Mouse (Mus musculus): ENCODE results near the gene Slc6a12. TPM values are rescaled to one million over a fixed set of nuclear protein-coding genes. Genes with fewer than 3 reads are reported as not detected.
A peak's percentile ranks its signal among the peaks of the same experiment; 100 is the strongest.
"Not testable (repeated sequence)": the region's sequence is repeated elsewhere in the genome, so short reads cannot be mapped to it uniquely, and the experiment has no call there.

Slc6a12 gene
- polyA plus RNA-seq, 1 experiment from 2014 or later, result 1.3 TPM

DNA sequence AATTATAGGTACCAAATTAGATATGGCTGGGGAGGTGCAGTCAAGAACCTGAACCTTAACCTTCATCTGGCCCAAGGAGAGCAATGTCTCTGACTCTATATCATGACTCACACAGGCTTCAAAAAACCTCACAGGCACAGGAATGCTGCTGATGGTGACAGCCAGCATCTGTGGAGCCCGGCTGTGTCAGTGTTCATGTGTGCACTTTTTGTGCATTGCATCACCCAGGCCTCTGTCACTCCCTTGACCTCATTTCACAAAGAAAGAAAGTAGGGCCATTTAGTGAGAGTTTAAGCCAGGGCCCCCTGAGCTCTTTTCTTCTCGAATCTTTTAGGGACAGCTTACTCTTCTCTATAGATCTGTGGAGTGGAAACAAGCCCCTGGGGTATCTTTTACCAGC, 9.4 kb downstream of the Slc6a12 start:
- Histone ChIP-seq H3K27me3 (no peaks in the 10 kb centered on the region), H3K4me3 (replicated peaks) (no peak overlapping the region), H3K9ac (replicated peaks) (no peak overlapping the region), H3K27ac (no peak overlapping the region), H3K4me1 (replicated peaks) (0 out of 2 replicates have a peak, but pooled peaks cover 6% of the 10 kb centered on the region), H3K9me3 (no peaks in the 10 kb centered on the region), H3K36me3 (no peaks in the 10 kb centered on the region), H3K4me2 (replicated peaks) (no peak overlapping the region)
- 16% methylated on average over 2 of the region's 2 CpGs for WGBS
- no peak for ATAC-seq

DNA sequence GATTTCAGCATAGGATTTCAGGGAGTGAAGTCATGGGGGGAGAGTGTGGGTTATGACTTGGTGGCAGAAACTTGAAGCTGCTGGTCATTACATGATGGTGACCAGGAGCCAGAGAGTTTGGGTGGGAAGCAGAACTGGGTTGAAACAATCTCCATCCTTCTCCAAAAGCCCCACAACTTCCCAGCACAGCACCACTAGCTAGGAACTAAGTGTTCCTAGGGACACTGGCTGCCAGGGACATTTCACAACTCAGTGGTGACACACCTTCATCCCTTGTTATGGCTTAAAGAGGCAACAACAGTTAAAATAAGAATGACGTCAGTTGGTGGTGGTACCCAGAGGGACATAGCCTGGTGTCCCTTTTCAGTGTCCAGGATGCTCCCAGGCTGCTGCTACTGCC, 13.2 kb downstream of the Slc6a12 start:
- Histone ChIP-seq H3K27ac (no peak overlapping the region), H3K4me1 (replicated peaks) (0 out of 2 replicates have a peak, but pooled peaks cover 6% of the 10 kb centered on the region), H3K4me3 (replicated peaks) (no peak overlapping the region), H3K9ac (replicated peaks) (no peak overlapping the region), H3K27me3 (no peaks in the 10 kb centered on the region), H3K4me2 (replicated peaks) (no peak overlapping the region), H3K36me3 (no peaks in the 10 kb centered on the region), H3K9me3 (no peaks in the 10 kb centered on the region)
- ATAC-seq, result no peak
- 90% methylated on average over 1 of the region's 1 CpGs for WGBS

GRCm38 (mm10) chr6:121357232-121357631, 14.4 kb downstream of the Slc6a12 start:
- 77% methylated on average over 6 of the region's 6 CpGs for WGBS
- no peak overlapping the region for H3K4me3 ChIP-seq (replicated peaks)
- H3K36me3 ChIP-seq, result no peaks in the 10 kb centered on the region
- H3K27ac ChIP-seq, result no peak overlapping the region
- H3K4me2 ChIP-seq (replicated peaks), result no peak overlapping the region
- no peak for ATAC-seq
- no peak overlapping the region for H3K9ac ChIP-seq (replicated peaks)
- H3K4me1 ChIP-seq (replicated peaks), result no peaks in the 10 kb centered on the region
- no peaks in the 10 kb centered on the region for H3K9me3 ChIP-seq
- H3K27me3 ChIP-seq, result no peaks in the 10 kb centered on the region

GRCm38 (mm10) chr6:121363061-121363460, 20.2 kb downstream of the Slc6a12 start:
- Histone ChIP-seq H3K27me3 (no peaks in the 10 kb centered on the region), H3K4me2 (replicated peaks) (no peak overlapping the region), H3K9me3 (no peaks in the 10 kb centered on the region), H3K36me3 (no peaks in the 10 kb centered on the region), H3K4me1 (replicated peaks) (no peaks in the 10 kb centered on the region), H3K27ac (no peak overlapping the region), H3K9ac (replicated peaks) (no peak overlapping the region), H3K4me3 (replicated peaks) (no peak overlapping the region)
- no peak for ATAC-seq
- 86% methylated on average over 6 of the region's 6 CpGs for WGBS

DNA sequence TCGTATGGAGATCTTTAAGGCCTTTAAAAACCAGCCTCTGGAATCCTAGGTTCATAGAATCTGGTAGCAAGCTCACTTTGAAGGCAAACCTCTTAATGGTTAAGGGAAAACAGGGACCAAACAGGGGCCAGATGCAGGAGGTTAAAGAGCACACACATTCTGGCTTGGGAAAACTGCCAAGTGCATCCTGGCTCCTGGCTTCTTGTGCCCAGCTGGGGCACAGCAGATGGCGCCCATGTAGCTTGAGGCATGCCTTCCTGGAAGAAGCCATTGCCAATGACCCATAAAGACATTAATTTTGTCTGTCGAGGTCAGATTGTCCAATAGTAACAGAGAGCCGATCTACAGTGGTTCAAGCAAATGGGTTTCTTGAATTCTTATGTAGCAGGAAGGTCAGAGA, 21.1 kb downstream of the Slc6a12 start:
- ATAC-seq, result no peak
- no peak overlapping the region for H3K4me2 ChIP-seq (replicated peaks)
- no peak overlapping the region for H3K9ac ChIP-seq (replicated peaks)
- no peak overlapping the region for H3K4me3 ChIP-seq (replicated peaks)
- H3K4me1 ChIP-seq (replicated peaks), result no peaks in the 10 kb centered on the region
- H3K27ac ChIP-seq, result no peak overlapping the region
- no peaks in the 10 kb centered on the region for H3K36me3 ChIP-seq
- H3K9me3 ChIP-seq, result no peaks in the 10 kb centered on the region
- H3K27me3 ChIP-seq, result no peaks in the 10 kb centered on the region
- WGBS, result 83% methylated on average over 4 of the region's 4 CpGs

DNA sequence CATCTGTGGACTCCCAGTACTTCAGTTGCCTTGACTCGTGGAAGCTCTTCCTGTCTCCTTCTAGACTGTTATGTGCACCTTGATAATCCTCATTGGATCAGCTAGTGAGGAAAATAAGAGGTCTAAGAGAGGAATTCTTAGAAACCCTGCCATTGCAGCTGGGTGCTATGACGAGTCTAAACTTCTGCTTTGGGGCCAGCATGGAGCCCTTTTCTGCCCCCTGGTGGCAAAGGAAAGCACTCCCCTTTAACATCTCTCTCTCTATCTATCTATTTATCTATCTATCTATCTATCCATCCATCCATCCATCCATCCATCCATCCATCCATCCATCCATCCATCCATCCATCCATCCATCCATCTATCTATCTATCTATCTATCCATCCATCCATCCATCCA, 23.7 kb downstream of the Slc6a12 start:
- H3K4me3 ChIP-seq (replicated peaks); H3K9me3 ChIP-seq; H3K27me3 ChIP-seq; H3K4me1 ChIP-seq (replicated peaks); H3K27ac ChIP-seq; H3K36me3 ChIP-seq; H3K9ac ChIP-seq (replicated peaks); H3K4me2 ChIP-seq (replicated peaks); ATAC-seq: not testable (repeated sequence)
- WGBS, result 13% methylated on average over 2 of the region's 2 CpGs

GRCm38 (mm10) chr6:121367099-121367498, 24.2 kb downstream of the Slc6a12 start:
- no peak overlapping the region for H3K4me3 ChIP-seq (replicated peaks)
- ATAC-seq, result no peak
- no peaks in the 10 kb centered on the region for H3K9me3 ChIP-seq
- no peak overlapping the region for H3K4me2 ChIP-seq (replicated peaks)
- no peak overlapping the region for H3K9ac ChIP-seq (replicated peaks)
- H3K27me3 ChIP-seq, result no peaks in the 10 kb centered on the region
- no peak overlapping the region for H3K27ac ChIP-seq
- H3K4me1 ChIP-seq (replicated peaks), result no peaks in the 10 kb centered on the region
- no peaks in the 10 kb centered on the region for H3K36me3 ChIP-seq
- WGBS, result 60% methylated on average over 3 of the region's 3 CpGs

- WGBS, result 76% methylated on average over 10 of the region's 10 CpGs
- no peaks in the 10 kb centered on the region for H3K4me1 ChIP-seq (replicated peaks)
- H3K4me2 ChIP-seq (replicated peaks), result no peak overlapping the region
Observed at GRCm38 (mm10) chr6:121371197-121371980, 28.5 kb downstream of the Slc6a12 start.

GRCm38 (mm10) chr6:121376159-121376558, 33.3 kb downstream of the Slc6a12 start:
- Histone ChIP-seq H3K4me1 (replicated peaks) (peaks cover 10% of the 10 kb centered on the region; the same call in 1 of the 2 replicates), H3K27ac (no peak overlapping the region), H3K9ac (replicated peaks) (no peak overlapping the region), H3K36me3 (no peaks in the 10 kb centered on the region), H3K4me3 (replicated peaks) (no peak overlapping the region), H3K27me3 (no peaks in the 10 kb centered on the region), H3K9me3 (no peaks in the 10 kb centered on the region), H3K4me2 (replicated peaks) (no peak overlapping the region)
- WGBS, result 88% methylated on average over 12 of the region's 12 CpGs
- peak; percentile 22; the same call in 1 of the 2 replicates for ATAC-seq

More at GRCm38 (mm10) chr6:121371197-121371980, 28.5 kb downstream of the Slc6a12 start:
- ATAC-seq, result no peak
- Histone ChIP-seq H3K27me3 (no peaks in the 10 kb centered on the region), H3K9ac (replicated peaks) (no peak overlapping the region), H3K9me3 (no peaks in the 10 kb centered on the region), H3K27ac (no peak overlapping the region), H3K4me3 (replicated peaks) (no peak overlapping the region), H3K36me3 (no peaks in the 10 kb centered on the region)

- no peak overlapping the region for H3K4me2 ChIP-seq (replicated peaks)
- no peaks in the 10 kb centered on the region for H3K36me3 ChIP-seq
- no peak overlapping the region for H3K4me3 ChIP-seq (replicated peaks)
- H3K27me3 ChIP-seq, result no peaks in the 10 kb centered on the region
- H3K4me1 ChIP-seq (replicated peaks), result peaks cover 10% of the 10 kb centered on the region; the same call in 1 of the 2 replicates
- no peak overlapping the region for H3K9ac ChIP-seq (replicated peaks)
- no peak overlapping the region for H3K27ac ChIP-seq
- WGBS, result 63% methylated on average over 4 of the region's 4 CpGs
- no peak for ATAC-seq
- H3K9me3 ChIP-seq, result no peaks in the 10 kb centered on the region
Observed at GRCm38 (mm10) chr6:121378256-121378655, 35.4 kb downstream of the Slc6a12 start.

- Histone ChIP-seq H3K9me3 (no peaks in the 10 kb centered on the region), H3K9ac (replicated peaks) (no peak overlapping the region), H3K36me3 (no peaks in the 10 kb centered on the region), H3K4me1 (replicated peaks) (peaks cover 10% of the 10 kb centered on the region; the same call in 1 of the 2 replicates), H3K4me3 (replicated peaks) (no peak overlapping the region), H3K4me2 (replicated peaks) (no peak overlapping the region), H3K27me3 (no peaks in the 10 kb centered on the region), H3K27ac (no peak overlapping the region)
- ATAC-seq, result no peak
- WGBS, result 76% methylated on average over 8 of the region's 8 CpGs
Observed at GRCm38 (mm10) chr6:121380576-121380975, 37.7 kb downstream of the Slc6a12 start.

DNA sequence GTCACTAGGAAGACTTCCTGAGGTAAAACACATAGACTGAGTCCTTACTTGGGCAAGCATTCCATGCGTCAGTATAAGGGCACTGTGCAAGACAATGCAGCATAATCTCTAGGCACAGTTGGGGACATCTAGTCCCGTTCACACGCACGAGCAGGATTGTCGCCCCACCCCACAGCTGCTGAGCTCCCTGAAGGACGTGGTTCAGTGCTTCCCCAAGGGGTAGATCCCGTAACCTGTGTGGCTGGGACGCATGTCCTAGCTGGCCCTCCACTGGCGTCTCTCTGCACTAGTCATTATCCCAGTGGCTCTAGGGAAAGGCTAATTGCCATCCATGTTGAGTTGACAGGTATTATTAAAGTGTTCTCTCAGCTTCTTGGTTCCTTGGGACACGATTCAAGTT, 39.2 kb downstream of the Slc6a12 start:
- no peaks in the 10 kb centered on the region for H3K36me3 ChIP-seq
- H3K4me3 ChIP-seq (replicated peaks), result no peak overlapping the region
- WGBS, result 34% methylated on average over 10 of the region's 10 CpGs
- no peak overlapping the region for H3K4me2 ChIP-seq (replicated peaks)
- no peak for ATAC-seq
- peaks cover 6% of the 10 kb centered on the region; the same call in 1 of the 2 replicates for H3K27me3 ChIP-seq
- H3K27ac ChIP-seq, result no peak overlapping the region
- peaks cover 16% of the 10 kb centered on the region for H3K4me1 ChIP-seq (replicated peaks)
- H3K9ac ChIP-seq (replicated peaks), result no peak overlapping the region
- H3K9me3 ChIP-seq, result no peaks in the 10 kb centered on the region

DNA sequence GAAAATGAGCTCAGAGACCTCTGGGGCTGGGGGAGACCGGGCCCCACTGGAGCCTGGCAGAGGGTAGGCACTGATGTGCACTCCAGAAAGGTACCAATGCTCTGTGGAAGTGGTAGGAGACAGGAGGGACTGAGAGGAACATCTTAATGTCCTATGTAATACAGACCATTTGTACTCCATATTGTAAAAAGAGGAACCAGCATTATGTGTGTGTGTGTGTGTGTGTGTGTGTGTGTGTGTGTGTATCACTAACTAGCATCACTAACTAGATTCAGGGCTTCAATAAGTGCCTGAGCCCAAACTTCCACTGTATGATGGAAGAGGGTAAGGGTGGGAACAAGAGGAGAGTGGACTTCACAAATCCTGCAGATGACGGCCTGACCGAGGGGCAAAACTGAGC, 42.5 kb downstream of the Slc6a12 start:
- H3K36me3 ChIP-seq, result no peaks in the 10 kb centered on the region
- H3K9me3 ChIP-seq, result no peaks in the 10 kb centered on the region
- peaks cover 7% of the 10 kb centered on the region for H3K4me1 ChIP-seq (replicated peaks)
- H3K27me3 ChIP-seq, result peaks cover 6% of the 10 kb centered on the region
- WGBS, result 81% methylated on average over 3 of the region's 3 CpGs
- no peak for ATAC-seq
- H3K4me2 ChIP-seq (replicated peaks), result no peak overlapping the region
- H3K9ac ChIP-seq (replicated peaks), result no peak overlapping the region
- H3K4me3 ChIP-seq (replicated peaks), result no peak overlapping the region
- no peak overlapping the region for H3K27ac ChIP-seq

Measured in midbrain, embryonic 13.5 days (tissue).